Mouse (Mus musculus) G1E (cell line): Measurements from ENCODE around the gene Ubqln3. TPM values are rescaled to one million over a fixed set of nuclear protein-coding genes. Genes with fewer than 3 reads are reported as not detected.

Experiments
- ATAC-seq: 2 replicates; pipeline ENCODE4 v1.8.0; 2016; ENCODE audit warnings: mild to moderate bottlenecking; ENCODE audit not compliant: insufficient number of reproducible peaks, poor library complexity, low FRiP score, severe bottlenecking; ENCODE audit errors: extremely low read depth
- DNase-seq: peaks from one replicate; pipeline ENCODE4 v3.0.0; 2012; ENCODE audit warnings: low spot score
- H3K27me3 ChIP-seq: 2 replicates; pipeline ENCODE4 v1.6.1; 2012; ENCODE audit warnings: mild to moderate bottlenecking, low read length, inconsistent platforms; ENCODE audit not compliant: insufficient read depth
- H3K36me3 ChIP-seq: replicated peaks from 2 replicates; pipeline ENCODE3; 2012; ENCODE audit warnings: mild to moderate bottlenecking, inconsistent platforms
- H3K4me1 ChIP-seq: 2 replicates; pipeline ENCODE4 v1.6.1; 2012; ENCODE audit warnings: low read depth, low read length, inconsistent platforms, mixed read lengths; ENCODE audit not compliant: insufficient read depth
- H3K4me3 ChIP-seq: 2 replicates; pipeline ENCODE4 v1.5.1; 2012; ENCODE audit warnings: low read depth, mild to moderate bottlenecking, inconsistent platforms, low read length, moderate library complexity, mixed read lengths
- H3K9me3 ChIP-seq: replicated peaks from 2 replicates; pipeline ENCODE4 v1.6.1; 2012; ENCODE audit warnings: inconsistent platforms
- CTCF ChIP-seq: IDR thresholded peaks from 2 replicates; pipeline ENCODE4 v1.5.1; 2012; ENCODE audit warnings: low read depth, low read length, inconsistent platforms, mixed read lengths
- GATA1 ChIP-seq: IDR thresholded peaks from 2 replicates; pipeline ENCODE4 v1.6.1; 2012; ENCODE audit warnings: borderline replicate concordance, low read length, inconsistent platforms, mixed read lengths
- GATA2 ChIP-seq: IDR thresholded peaks from 2 replicates; pipeline ENCODE4 v1.6.1; 2012; ENCODE audit warnings: low read depth, low read length, inconsistent platforms, borderline replicate concordance
- POLR2AphosphoS5 ChIP-seq: IDR thresholded peaks from 2 replicates; pipeline ENCODE4 v1.6.1; 2012; ENCODE audit warnings: low read depth, low read length, inconsistent platforms; ENCODE audit not compliant: insufficient replicate concordance
- TAL1 ChIP-seq: conservative IDR thresholded peaks from 2 replicates; pipeline ENCODE4 v1.6.1; 2012; ENCODE audit warnings: low read depth, low read length, inconsistent platforms, mixed read lengths
- polyA plus RNA-seq: library from polyadenylated mRNA; stranded (reverse); fragments of >175 nt; gene quantifications from 2 replicates; pipeline ENCODE4 v1.2.3, GENCODE M21; 2012
- total RNA-seq, 2 experiments: library from RNA; stranded (forward) in 1 of 2; stranded (reverse) in 1 of 2; fragments of 200-1000 nt in 1 of 2; fragments of >200 nt in 1 of 2; fragmentation: Nextera tagmentation in 1 of 2; gene quantifications; 2 replicates each; pipeline ENCODE4 v1.2.3; 2014 to 2017

The Ubqln3 gene
- total RNA-seq (2014; fragmentation: Nextera tagmentation) = not detected in 2 replicates
- total RNA-seq (2017) = 0.22 TPM in 1 of 2 replicates, not detected in the other
- polyA plus RNA-seq = not detected in 2 replicates

- no peak within 1 kb of the TSS for H3K4me3 ChIP-seq
- TF ChIP-seq CTCF (no peak), GATA1 (no peak), GATA2 (no peak), POLR2AphosphoS5 (no peak), TAL1 (no peak)
- ATAC-seq (no peak), DNase-seq (no peak)
- no peaks in the 10 kb centered on the region for H3K36me3 ChIP-seq
- H3K4me1 ChIP-seq = no peaks in the 10 kb centered on the region
- H3K9me3 ChIP-seq = no peaks in the 10 kb centered on the region
- H3K27me3 ChIP-seq = no peaks in the 10 kb centered on the region; the same call in 1 of the 2 replicates
Measured at GRCm38 (mm10) chr7:104143179-104143578, at the start of gene Ubqln3. Gene Ubqln3, minus strand, starts transcription at chr7:104143279.

DNA sequence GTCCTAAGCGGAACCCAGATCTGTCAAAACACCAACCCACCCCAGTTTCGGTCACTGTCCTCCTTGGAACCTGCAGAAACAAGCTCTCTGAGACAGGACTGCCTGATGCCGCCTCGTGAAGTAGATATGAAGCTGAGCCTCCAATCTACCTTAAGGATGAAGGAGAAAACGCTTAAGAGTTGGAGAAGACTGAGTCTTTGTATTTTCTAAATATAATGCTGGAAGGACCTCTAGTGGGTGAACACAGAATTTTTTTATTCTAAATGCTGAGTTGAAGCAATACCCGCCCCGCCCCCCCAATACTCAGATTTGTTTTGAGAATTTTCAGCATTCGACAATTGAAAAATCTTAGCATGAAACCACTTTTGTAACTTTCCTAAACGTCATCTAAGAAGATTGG lies 48.2 kb upstream of the Ubqln3 start:
- ATAC-seq (no peak), DNase-seq (no peak)
- H3K4me1 ChIP-seq = no peaks in the 10 kb centered on the region
- H3K4me3 ChIP-seq = no peak overlapping the region
- H3K36me3 ChIP-seq = no peaks in the 10 kb centered on the region
- H3K27me3 ChIP-seq = peaks cover 3% of the 10 kb centered on the region
- no peaks in the 10 kb centered on the region for H3K9me3 ChIP-seq
- no peak for TF ChIP-seq TAL1
- no peak for TF ChIP-seq GATA2
- no peak for TF ChIP-seq POLR2AphosphoS5
- no peak for TF ChIP-seq GATA1
- no peak for TF ChIP-seq CTCF

GRCm38 (mm10) chr7:104183292-104183691 lies 40.2 kb upstream of the Ubqln3 start, which contains the start of gene Olfr648:
Gene Olfr648, minus strand, starts transcription at chr7:104183392.
- ATAC-seq (no peak), DNase-seq (no peak)
- TF ChIP-seq CTCF = no peak
- no peak for TF ChIP-seq GATA1
- TF ChIP-seq POLR2AphosphoS5 = no peak
- no peak for TF ChIP-seq GATA2
- TF ChIP-seq TAL1 = no peak
- Histone ChIP-seq H3K9me3 (no peaks in the 10 kb centered on the region), H3K27me3 (no peaks in the 10 kb centered on the region), H3K4me1 (no peaks in the 10 kb centered on the region), H3K36me3 (no peaks in the 10 kb centered on the region), H3K4me3 (no peak within 1 kb of the TSS)

DNA sequence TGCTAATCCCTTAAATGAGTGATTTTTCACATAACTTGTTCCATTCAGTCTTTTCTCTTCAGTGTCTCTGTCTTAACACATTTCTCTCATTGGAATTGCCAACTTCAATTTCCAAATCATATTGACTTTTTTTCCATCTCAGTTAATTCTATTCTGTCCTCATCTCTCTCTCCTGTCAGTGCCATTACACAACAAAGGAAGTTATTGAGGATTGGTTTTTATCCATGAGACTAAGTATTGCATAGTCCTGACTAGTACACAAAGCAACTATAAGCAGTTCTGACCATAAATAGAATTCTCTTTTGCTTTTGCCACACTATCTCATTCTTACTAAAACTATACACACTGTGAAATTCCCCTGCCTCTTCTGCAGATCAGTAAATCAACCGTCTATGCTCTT lies 36.0 kb upstream of the Ubqln3 start:
- Histone ChIP-seq H3K36me3 (no peaks in the 10 kb centered on the region), H3K4me3 (no peak overlapping the region), H3K9me3 (no peaks in the 10 kb centered on the region), H3K4me1 (no peaks in the 10 kb centered on the region), H3K27me3 (no peaks in the 10 kb centered on the region)
- TF ChIP-seq CTCF (no peak), POLR2AphosphoS5 (no peak), GATA2 (no peak), TAL1 (no peak), GATA1 (no peak)
- no peak for DNase-seq
- ATAC-seq = no peak

- ATAC-seq (no peak), DNase-seq (no peak)
- Histone ChIP-seq H3K4me1 (no peaks in the 10 kb centered on the region), H3K4me3 (no peak overlapping the region), H3K36me3 (no peaks in the 10 kb centered on the region), H3K9me3 (no peaks in the 10 kb centered on the region), H3K27me3 (no peaks in the 10 kb centered on the region)
- no peak for TF ChIP-seq GATA2
- no peak for TF ChIP-seq TAL1
- TF ChIP-seq GATA1 = no peak
- TF ChIP-seq POLR2AphosphoS5 = no peak
- TF ChIP-seq CTCF = no peak
Measured at GRCm38 (mm10) chr7:104178422-104179054, 35.5 kb upstream of the Ubqln3 start.

- H3K9me3 ChIP-seq = no peaks in the 10 kb centered on the region
- DNase-seq = no peak
- TF ChIP-seq POLR2AphosphoS5 = no peak
- no peaks in the 10 kb centered on the region for H3K4me1 ChIP-seq
- no peak overlapping the region for H3K4me3 ChIP-seq
- ATAC-seq = no peak
- H3K36me3 ChIP-seq = no peaks in the 10 kb centered on the region
- H3K27me3 ChIP-seq = no peaks in the 10 kb centered on the region
Measured at GRCm38 (mm10) chr7:104175085-104175484, 32.0 kb upstream of the Ubqln3 start.
